Mouse (Mus musculus): ENCODE results near the gene Klf13. TPM values are rescaled to one million over a fixed set of nuclear protein-coding genes. Genes with fewer than 3 reads are reported as not detected.

Gene Klf13
- 100 to 1,000 TPM; 129 to 136 TPM for total RNA-seq (2021)
- long read RNA-seq, full-length matches to known transcripts, result 64 of 90 reads
- long read RNA-seq, partial matches to known transcripts, result 7 of 90 reads
- long read RNA-seq, other reads (novel, unspliced or antisense), result 19 of 90 reads

DNA sequence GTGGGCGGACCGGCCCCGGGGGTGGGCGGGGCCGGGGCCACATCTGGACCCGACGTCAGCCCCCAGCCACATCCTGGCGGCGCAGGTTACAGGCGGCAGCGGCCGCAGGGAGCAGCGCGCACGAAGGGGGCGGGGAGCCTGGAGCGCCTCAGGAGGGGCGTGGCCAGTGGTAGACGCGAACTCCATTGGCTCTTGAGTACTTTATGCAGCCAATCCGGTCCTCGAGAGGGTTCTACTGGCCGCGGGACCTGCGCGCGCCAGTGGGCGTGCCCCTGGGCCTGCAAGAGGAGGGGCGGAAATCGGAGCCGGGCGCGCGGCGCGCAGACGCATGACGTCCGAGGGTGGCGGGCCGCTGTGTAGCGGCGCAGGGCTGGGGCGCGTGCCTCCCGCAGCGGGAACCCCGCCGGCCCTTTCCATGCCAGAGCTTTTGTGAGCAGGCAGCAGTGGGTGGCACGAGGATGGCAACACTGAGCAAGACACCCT is at the start of gene Klf13:
Klf13 (minus strand) TSS at position 2 of the 483 bp plus-strand sequence.
- peak; percentile 95 to 97 for DNase-seq (ENCODE audit: low spot score in 2 of 2)

DNA sequence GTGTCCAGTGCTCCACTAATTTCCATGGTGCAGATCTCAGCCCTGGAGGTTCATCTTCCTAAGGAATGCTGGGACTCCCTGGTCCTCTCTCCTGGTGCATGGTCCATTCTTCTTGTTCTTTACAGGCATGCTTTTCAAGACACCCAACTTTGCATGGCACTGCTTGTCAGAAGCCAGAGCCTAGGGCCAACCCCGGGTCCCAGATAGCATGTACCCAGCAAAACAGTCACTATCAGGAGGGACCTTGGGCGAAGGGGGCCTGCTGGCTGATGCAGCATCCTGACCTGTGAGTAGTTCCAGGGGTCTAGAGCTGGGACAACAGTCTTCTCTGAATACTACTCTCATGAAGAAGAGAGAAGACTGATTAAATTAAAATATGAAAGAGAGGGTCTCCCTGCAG is 49.7 kb upstream of the Klf13 start:
- no peak for DNase-seq (ENCODE audit: low spot score in 2 of 2)

DNA sequence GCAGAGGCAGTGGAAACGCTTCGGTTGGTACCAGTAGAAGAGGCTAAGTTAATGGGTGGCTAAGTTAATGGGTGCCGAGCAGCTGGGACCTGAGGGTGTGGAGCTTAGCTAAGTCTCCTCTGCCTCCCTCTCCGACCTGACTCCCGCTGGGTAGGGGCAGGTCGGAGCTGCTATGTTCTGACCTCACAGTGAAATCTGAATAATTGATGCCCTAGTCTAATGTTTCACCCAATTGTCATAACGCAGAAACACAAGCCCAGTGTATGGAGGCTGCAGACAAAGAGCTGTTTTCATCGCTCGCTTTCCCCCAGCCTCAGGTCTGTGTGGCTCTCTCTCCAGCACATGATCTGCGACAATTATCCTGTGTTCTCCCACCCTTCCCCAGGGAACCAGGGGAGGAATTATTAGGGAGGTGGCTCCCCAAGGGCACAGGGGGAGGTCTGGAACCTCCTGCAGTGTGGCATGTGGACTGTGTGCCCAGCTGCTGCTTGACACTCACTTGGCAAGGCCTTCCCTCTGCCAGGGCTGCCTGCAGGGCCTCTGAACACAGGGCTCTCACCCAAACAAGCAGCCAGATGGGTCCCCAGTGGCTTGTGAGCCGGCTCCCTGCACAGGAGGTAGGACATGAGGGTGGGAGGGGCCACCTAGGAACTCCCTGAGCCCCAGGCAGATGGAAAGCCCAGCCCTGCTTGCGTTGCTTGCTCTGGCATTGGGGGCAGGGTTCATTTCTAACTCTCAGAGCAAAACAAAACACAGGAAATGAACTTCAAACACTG is 47.9 kb upstream of the Klf13 start:
- peak; percentile 74 to 75 for DNase-seq (ENCODE audit: low spot score in 2 of 2)

DNA sequence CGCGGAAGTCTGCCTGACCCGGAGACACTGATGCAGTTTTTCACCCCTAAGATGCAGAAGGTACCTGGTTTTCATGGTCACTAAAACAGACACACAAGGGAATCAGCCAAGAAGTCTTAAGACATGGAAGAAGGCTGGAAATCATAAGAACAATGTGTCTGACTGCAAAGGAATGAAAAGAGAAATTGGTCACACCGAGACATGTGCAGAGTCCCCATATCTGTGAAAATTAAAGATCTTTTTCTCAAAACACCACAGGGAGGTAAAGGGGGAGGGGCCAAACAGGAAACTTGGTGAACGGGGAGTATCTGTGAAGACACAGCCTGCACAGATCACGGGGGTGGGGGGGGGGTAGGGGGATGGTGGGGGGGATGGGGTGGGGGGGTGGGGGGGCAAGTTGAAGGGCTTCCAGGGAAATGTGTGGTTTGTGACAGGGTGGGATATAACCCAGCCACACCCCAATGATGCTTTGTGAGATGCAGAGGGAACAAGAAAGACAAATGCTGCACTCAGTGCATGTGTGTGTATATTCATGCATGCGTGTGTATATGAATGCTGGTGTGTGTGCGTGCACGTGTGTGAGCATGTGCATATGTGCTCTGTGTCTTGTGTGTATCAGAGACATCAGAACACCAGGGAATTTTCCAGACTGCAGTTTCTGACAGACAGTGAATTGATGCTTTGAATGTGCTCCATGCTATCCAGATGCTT is 47.1 kb upstream of the Klf13 start:
- no peak for DNase-seq (ENCODE audit: low spot score in 2 of 2)

DNA sequence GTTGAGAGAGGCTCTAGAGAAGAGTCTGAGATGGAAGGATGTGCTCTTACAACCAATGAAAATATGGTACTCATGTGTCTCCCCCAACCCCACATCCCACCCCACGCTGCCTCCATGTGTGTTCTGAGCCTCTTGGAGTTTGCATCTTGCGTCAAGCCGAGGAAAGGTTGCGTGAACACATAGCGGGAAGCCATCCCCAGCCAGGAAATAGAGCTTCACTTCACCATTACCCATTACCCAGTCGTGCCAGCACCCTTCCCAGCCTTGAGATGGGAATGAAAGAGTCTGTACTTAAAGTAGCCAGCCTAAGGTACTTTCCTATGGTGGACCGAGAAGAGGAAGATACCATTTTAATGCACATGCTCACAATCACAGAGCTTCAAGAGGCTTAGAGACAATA is 46.6 kb upstream of the Klf13 start:
- no peak for DNase-seq (ENCODE audit: low spot score in 2 of 2)

DNA sequence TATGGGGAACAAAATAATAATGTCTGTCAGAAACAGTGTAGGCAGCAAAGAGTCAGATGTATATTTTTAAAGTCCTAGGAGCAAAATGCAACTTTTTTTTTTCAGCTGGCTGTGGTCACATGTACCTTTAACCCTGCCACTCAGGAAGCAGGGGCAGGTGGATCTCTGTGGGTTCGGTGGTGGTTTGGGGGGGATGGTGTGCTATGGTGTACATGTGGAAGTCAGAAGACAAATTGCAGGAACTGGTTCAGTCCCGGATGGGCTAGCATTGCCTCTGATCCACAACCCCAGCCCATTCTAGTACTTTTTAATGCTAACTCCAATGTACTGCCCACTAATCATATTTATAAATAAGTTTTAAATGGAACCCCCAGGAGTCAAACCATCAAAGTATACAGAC is 45.6 kb upstream of the Klf13 start:
- no peak for DNase-seq (ENCODE audit: low spot score in 2 of 2)

DNA sequence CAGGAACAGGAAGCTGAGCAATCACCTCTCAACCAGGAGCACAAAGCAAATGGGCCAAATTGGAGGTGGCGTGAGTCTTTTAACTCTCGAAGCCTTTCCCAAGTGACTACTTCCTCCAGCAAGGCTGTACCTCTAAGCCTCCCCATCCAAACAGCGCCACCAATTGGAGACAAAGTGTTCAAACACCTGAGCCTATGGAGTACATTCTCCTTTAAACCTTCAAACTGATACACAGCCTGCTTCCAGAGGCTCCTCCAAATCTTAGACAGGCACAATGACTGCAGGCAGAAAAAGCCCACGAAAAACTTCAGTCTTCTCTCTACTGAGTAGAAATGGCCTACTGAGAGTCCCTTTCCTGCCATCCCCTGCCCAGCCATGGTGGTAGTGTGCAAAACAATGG is 38.9 kb upstream of the Klf13 start:
- DNase-seq (ENCODE audit: low spot score in 2 of 2), result no peak

DNA sequence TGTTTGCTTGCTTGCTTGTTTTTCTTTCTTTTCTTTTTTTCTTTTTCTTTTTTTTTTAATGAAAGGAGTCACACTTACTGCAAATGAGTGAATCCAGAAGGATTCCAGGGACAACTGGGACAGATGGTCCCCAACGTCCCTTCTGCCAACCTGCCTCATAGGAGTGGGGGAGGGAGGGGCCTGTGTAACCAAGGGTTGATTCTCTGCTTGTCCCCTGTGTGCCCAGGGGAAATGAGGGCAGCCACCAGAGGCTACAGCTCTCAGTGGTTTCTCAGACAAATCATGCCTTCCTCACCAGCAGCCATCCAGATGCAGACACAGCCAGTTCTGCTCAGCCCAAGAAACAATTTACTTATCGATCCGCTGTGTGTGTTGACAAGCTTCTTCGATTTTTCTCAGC is 32.3 kb upstream of the Klf13 start:
- DNase-seq (ENCODE audit: low spot score in 2 of 2), result peak in 1 of 2 experiments; percentile 22

DNA sequence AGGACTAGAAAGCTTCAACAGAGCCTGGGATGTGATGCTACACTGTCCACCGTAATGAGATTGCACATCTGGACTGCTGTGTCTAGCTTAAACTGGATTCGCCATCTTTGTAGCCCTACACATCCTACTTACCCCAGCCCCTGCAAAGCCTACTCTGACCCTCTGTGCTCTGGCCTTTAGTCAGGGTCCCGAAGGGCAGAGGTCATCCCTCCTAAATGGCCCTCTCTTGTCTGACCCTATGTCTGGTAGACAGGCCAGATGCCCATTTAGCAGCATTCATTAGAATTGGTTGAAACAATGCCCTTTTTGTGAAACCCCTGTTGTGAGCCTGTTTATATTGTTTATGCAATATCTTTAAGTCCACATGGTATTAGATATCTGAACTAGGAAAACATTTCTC is 31.2 kb upstream of the Klf13 start:
- DNase-seq (ENCODE audit: low spot score in 2 of 2), result no peak

DNA sequence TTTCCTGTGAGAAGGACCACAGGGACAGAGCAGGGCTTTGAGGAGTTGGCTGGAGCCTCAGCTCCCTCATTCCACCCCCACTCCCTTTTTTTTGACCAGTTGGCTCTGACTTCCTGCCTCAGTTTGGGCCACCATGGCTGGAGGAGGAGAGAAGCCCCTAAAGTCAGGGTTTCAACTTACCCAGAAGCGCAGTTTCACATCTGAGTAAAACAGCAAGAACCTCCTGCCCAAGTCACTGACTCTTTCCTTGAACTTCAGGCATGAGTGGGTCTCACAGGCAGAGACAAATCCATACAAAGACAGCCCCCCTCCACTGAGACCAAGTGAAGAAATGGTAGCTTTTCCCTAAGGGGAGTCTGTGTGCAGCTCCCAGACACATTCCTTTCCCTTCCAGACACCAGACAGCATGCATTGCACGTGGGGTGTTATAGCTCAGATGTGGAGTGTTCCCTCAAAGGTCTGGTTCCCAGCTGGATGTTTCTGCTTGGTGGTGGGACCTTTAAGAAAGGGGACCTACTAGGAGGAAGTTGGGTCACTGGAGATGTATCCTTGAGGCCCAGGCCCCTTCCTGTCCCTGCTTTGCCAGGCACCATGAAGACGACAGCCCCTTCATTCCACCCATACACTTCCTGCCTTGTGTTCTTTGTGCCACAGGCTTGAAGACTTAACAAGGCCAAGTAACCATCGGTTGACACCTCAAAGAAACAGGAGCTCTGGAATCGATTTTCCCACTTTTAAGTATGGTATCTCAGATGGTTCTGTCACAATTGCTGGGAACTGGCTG is 27.1 kb upstream of the Klf13 start:
- DNase-seq (ENCODE audit: low spot score in 2 of 2), result no peak

DNA sequence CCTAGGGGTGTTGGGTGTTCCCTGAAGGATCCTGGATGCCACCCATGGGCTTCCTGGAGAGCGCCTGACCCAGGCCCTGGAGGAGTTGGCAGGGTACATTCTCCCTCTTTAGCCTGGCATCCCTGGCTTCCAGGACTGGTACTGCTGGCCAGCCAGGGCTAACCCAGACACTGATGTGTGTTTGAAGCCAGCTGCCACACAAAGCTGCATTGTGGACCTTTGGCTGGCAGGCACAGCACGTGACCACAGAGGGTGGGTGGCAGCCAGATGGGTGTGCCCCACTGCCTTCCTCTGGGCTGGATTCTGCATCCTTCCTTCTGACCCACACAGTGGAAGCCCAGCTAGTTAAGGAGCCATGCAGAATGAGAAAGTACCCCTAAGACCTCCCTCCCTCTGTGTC is 26.4 kb upstream of the Klf13 start:
- peak; percentile 71 to 82 for DNase-seq (ENCODE audit: low spot score in 2 of 2)

DNA sequence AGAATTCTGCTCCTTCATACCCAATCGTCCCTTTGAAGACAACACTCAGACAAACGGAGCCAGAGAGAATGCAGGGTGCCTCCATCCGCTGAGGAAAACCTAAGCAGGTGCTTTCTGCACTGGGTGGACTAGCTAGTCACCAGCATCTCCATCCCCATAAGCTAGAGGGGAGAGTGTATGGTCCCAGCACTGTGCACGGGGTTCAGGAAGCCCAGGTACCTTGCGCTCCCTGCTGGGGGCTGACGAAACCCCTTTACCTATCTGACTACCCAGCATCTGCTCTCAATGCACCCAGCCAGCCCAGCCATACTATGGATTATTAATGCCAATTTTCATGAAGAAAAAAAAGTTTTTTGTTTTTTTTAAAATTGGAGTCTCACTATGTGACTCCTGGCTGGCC is 25.4 kb upstream of the Klf13 start:
- no peak for DNase-seq (ENCODE audit: low spot score in 2 of 2)

DNA sequence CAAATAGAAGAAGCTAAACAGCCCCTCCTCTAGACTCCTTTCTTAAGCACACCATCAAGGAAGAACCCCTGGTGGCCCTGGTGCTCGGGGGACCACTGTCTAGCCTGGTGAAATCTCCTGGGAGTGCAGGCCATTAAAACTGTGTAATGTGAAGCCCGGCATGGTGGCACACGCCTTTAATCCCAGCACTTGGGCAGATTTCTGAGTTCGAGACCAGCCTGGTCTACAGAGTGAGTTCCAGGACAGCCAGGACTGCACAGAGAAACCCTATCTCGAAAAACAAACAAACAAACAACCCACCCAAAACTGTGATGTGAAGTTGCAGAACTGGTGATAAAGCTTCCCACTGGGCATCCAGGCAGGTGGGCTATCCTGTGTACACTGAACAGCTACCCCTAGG is 24.9 kb upstream of the Klf13 start:
- no peak for DNase-seq (ENCODE audit: low spot score in 2 of 2)

DNA sequence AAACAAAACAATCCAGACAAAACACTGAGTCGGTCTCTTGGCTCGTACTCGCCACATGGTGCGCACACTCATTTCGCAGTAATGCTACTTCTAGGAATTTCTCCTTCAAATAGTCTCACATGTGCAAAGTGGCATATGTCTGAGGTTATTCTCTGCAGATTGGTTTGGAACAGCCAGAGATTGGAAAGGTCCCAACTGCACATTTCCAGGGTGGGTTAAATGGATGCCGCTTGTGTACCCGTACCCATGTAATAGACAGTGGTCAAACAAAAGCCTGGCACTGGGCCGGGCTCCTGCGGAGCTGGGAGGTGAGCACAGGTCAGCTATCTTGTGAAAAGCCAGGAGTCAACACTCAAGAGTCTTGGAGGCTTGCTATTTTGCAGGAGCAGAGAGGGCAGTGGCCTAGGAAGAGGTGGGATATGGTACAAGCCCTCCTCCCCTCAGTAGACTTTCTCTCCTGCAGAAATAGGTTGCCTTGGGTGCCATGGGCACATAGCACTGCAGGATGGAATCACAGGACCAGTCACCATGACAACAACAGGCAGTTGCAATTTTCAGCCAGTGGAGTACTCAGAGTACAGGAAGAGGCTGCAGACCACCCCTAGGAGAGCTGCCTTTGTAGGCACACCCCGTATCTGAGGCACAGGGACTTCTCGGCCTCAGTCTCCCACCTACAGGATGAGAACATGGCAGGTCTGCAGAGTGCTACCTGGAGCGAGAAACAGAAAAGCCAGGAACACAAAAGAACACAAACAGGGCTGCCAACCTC is 19.3 kb upstream of the Klf13 start:
- DNase-seq (ENCODE audit: low spot score in 2 of 2), result peak in 1 of 2 experiments; percentile 51

DNA sequence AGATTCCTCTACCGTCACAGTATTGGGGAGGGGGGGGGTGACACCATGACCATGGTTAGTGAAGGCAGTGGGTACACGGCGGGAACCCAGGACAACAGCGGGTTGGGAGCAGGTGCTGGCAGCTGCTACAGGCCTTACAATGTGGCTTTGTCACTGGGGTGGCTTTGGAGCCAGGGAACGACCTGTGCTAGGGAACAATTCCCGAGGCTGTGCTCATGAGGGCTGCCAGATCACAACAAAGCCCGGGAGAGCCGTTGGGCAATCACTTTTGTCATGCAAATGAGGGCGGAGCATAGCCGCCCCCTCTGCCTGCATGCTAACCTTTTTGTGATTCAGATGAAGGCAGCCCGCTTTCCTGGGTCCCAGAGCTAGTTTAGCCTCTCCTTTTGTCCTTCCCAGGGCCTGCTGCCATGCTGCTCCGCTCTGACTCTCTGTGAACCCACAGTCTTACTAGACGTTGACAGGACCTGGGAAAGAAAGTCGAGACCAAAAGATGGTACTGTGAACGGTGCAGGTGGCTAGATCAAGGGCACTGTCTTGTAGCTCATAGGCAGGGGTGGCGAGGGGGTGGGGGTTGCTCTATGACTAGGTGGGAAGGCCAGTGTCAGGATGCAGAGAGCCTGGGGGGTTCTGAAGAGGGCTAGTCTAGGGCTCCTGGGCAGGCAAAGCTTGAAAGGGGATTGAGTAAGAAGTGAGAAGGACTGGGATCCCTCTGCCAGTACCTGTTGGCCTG is 18.4 kb upstream of the Klf13 start:
- DNase-seq (ENCODE audit: low spot score in 2 of 2), result peak; percentile 60 to 67

DNA sequence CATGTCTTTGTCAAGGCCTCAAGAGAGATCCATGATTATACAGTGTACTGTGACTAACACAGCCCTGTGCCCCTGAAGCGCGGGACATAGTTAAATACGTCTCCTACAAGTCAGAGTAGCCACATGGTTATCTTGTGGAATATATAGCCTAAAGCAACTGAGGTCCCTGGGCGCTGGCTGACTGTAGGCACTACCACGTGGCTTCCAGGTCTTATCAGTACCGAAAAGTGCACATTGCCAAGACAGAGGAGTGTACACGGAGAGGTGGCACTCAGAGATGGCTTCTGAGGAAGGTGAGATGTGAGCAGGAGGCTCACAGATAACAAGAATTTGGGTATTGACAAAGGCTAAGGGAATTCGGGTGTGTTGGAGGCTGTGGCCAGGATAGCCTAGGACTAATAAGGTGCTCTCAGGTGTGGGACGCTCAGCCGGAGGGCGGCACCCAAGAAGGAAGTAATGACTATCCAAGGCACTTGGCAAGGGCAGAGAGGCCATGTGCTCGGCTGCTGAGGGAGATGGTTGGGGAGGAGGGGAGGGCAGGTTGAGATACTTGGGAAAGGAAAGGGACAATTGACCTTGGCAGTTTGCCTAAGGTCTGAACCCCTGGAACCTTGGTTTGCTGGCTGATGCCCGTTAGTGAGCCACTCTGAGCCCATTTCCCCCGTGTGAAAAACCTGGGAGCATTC is 17.6 kb upstream of the Klf13 start:
- no peak for DNase-seq (ENCODE audit: low spot score in 2 of 2)

DNA sequence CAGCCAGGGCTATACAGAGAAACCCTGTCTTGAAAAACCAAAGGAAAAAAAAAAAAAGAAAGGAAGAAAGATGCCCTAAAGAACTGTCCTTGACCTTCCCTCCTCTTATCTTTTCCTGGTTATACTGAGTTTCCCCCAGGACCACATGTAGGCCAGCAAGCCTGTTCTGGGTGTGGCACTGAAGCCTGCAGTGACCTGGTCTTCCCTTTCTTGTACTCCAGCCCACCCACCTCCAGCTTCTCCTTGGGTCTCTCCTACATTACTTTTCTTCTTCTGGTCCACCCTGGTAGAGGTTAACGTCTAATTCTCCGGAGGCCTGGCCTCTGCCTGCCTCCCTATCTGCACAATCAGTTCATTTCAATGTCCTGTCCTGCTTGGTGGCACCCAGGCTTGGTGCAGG is 16.7 kb upstream of the Klf13 start:
- DNase-seq (ENCODE audit: low spot score in 2 of 2), result no peak

DNA sequence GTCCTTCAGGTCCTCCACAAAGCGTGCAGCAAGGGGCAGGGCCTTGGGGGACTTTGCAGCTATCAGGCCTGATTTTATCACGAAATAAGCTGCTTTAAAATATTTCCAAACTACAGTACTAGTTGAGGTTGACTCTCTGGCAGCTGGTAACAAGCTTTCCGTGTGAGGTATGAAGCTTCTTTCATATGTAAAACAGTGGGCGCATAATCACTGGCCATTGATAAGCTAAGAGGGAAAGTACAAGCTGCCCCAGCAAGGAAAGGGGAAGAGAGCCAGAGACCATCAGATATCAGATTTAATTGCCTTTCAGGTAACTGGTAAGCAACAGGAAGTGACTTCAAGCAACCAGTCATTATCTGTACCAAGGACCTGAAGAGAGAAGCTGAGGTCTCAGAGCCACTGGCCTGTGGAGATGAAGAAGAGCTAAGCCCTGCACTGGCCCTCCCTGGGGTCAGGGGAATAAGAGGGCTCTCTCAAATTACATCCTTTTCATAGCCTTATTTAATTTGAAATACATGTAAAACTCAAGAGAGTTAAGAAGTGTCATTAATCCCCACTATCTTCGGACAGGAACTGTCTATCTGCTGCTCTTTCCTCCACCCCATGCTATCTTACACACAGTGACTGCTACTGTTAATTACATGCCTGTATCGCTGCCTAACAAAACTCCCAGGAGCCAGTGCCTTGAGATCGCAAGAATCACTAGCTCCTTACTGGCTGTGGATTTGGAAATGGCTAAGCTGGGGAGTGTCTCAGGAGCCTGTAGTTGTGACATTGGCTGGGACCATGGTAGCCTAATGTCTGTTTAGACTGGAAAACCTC is 13.6 kb upstream of the Klf13 start:
- DNase-seq (ENCODE audit: low spot score in 2 of 2), result no peak
